Mouse (Mus musculus) bone marrow macrophage, adult 2 months (primary cell): Measurements from ENCODE around the gene Ppfia4.

Experiments used
- CTCF ChIP-seq: IDR thresholded peaks from 2 replicates; pipeline ENCODE4 v1.5.1; 2012; ENCODE audit warnings: low read depth, mild to moderate bottlenecking, low read length, moderate library complexity
- POLR2A ChIP-seq: IDR thresholded peaks from 2 replicates; pipeline ENCODE4 v1.6.1; 2012; ENCODE audit warnings: mild to moderate bottlenecking, low read depth, low read length, borderline replicate concordance

DNA sequence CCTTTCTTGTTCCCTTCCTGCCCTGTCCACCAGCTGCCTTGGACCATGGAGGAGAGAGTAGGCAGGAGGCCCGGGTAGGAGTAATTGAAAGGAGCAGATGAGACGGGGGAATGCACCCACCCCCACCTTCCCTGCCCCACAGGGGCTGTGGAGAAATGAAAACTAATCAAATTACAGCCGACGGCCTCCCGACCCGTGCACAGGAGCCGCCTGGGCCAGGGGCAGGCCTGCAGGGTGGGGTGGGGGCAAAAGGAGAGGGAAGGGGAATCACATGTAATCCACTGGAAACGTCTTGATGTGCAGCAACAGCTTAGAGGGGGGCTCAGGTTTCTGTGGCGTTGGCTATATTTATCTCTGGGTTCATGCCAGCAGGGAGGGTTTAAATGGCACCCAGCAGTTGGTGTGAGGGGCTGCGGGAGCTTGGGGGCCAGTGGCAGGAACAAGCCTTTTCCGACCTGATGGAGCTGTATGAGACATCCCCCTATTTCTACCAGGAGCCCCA is 43.1 kb downstream of the Ppfia4 start, which contains the start of gene Myog:
- TF ChIP-seq CTCF (no peak), POLR2A (no peak)
